Mouse (Mus musculus): Measurements from ENCODE around the gene Spint1.

- TF ChIP-seq POLR2A (IDR thresholded peaks at IDR 0.05; ENCODE audit: control insufficient read depth, low read depth, low read length): no peak
- TF ChIP-seq CTCF (IDR thresholded peaks at IDR 0.05; ENCODE audit: control insufficient read depth, insufficient read depth, insufficient replicate concordance, low read depth, low read length): no peak
Observed at GRCm38 (mm10) chr2:119289014-119289416, 51.9 kb downstream of the Spint1 start.
